Mouse (Mus musculus): Measurements from ENCODE around the gene Lgr6. TPM values are rescaled to one million over a fixed set of nuclear protein-coding genes. Genes with fewer than 3 reads are reported as not detected.

Gene Lgr6
- total RNA-seq, 2 experiments from 2014 or later, result 1.2 to 1.6 TPM

- no peak for DNase-seq
Measured at GRCm38 (mm10) chr1:135076470-135076869, 28.6 kb downstream of the Lgr6 start.

GRCm38 (mm10) chr1:135075270-135075669 is 29.8 kb downstream of the Lgr6 start:
- no peak for DNase-seq

GRCm38 (mm10) chr1:135072643-135073042 is 32.4 kb downstream of the Lgr6 start:
- DNase-seq, result no peak

- DNase-seq, result no peak
Measured at GRCm38 (mm10) chr1:135069841-135070240, 35.2 kb downstream of the Lgr6 start.

- no peak for DNase-seq
Measured at GRCm38 (mm10) chr1:135064525-135064924, 40.6 kb downstream of the Lgr6 start.

GRCm38 (mm10) chr1:135062936-135063335 is 42.1 kb downstream of the Lgr6 start:
- no peak for DNase-seq

- DNase-seq, result no peak
Measured at GRCm38 (mm10) chr1:135061300-135061699, 43.8 kb downstream of the Lgr6 start.

GRCm38 (mm10) chr1:135060174-135060573 is 44.9 kb downstream of the Lgr6 start:
- DNase-seq, result no peak

- DNase-seq, result no peak
Measured at GRCm38 (mm10) chr1:135056901-135057300, 48.2 kb downstream of the Lgr6 start.

GRCm38 (mm10) chr1:135054121-135054520 is 51.0 kb downstream of the Lgr6 start:
- DNase-seq, result no peak

- no peak for DNase-seq
Measured at GRCm38 (mm10) chr1:135044439-135044838, 60.6 kb downstream of the Lgr6 start.

GRCm38 (mm10) chr1:135036297-135036696 is 68.8 kb downstream of the Lgr6 start:
- no peak for DNase-seq

- no peak for DNase-seq
Measured at GRCm38 (mm10) chr1:135032658-135033057, 72.4 kb downstream of the Lgr6 start.

- no peak for DNase-seq
Measured at GRCm38 (mm10) chr1:135030121-135030520, 75.0 kb downstream of the Lgr6 start.

GRCm38 (mm10) chr1:135026275-135026674 is 78.8 kb downstream of the Lgr6 start:
- no peak for DNase-seq

GRCm38 (mm10) chr1:135023583-135023982 is 81.5 kb downstream of the Lgr6 start:
- no peak for DNase-seq

- DNase-seq, result no peak
Measured at GRCm38 (mm10) chr1:135021936-135022335, 83.1 kb downstream of the Lgr6 start.

- peak; percentile 33 for DNase-seq
Measured at GRCm38 (mm10) chr1:135020970-135021369, 84.1 kb downstream of the Lgr6 start.

- no peak for DNase-seq
Measured at GRCm38 (mm10) chr1:135020281-135020940, 84.7 kb downstream of the Lgr6 start.

GRCm38 (mm10) chr1:135019775-135020167 is 85.3 kb downstream of the Lgr6 start:
- no peak for DNase-seq

- DNase-seq, result no peak
Measured at GRCm38 (mm10) chr1:135019087-135019774, 85.8 kb downstream of the Lgr6 start.

GRCm38 (mm10) chr1:135017656-135018015 is 87.4 kb downstream of the Lgr6 start:
- no peak for DNase-seq

- no peak for DNase-seq
Measured at GRCm38 (mm10) chr1:135016907-135017655, 88.0 kb downstream of the Lgr6 start.

Data from gastrocnemius, postnatal 10 days (tissue).